ENCODE assay signal across 10 mouse cellular contexts in genomic region chr17:87973261-87974167, GRCm38 (mm10). TPM values are rescaled to one million over a fixed set of nuclear protein-coding genes. Genes with fewer than 3 reads are reported as not detected.
DNase-seq lines count a peak whose midpoint lies in the region; ATAC-seq and TF ChIP-seq lines count a peak whose summit lies in the region.
"Had no signal": no experiment of that assay in that cellular context is flagged by ENCODE, and none has a peak within 500 bp of the region (broad histone marks: within the 10 kb centered on the region; RNA-seq: fewer than 3 reads in every experiment).

No protein-coding gene starts in this region.

- H3K9me3 ChIP-seq in heart, embryonic 14.5 days (ENCODE audit: control insufficient read depth, low read length): no peaks in the 10 kb centered on the region
- no peaks in the 10 kb centered on the region for H3K9me3 ChIP-seq in hindbrain, postnatal 0 days (ENCODE audit: low read length)

- H3K9ac ChIP-seq in heart, embryonic 14.5 days (ENCODE audit: low read length): no peak overlapping the region
- H3K9ac ChIP-seq in hindbrain, postnatal 0 days (replicated peaks; ENCODE audit: low read length): no peak overlapping the region

- TF ChIP-seq POLR2A in thymus, adult 2 months (IDR thresholded peaks at IDR 0.05; ENCODE audit: control insufficient read depth, extremely low read depth, insufficient read depth, low read length, poor library complexity): no peak

- TF ChIP-seq CTCF in thymus, adult 2 months (IDR thresholded peaks at IDR 0.05; ENCODE audit: borderline replicate concordance, control insufficient read depth, extremely low read depth, insufficient read depth, low read length, poor library complexity): no peak
- no peak for TF ChIP-seq CTCF in hindbrain, postnatal 0 days (IDR thresholded peaks at IDR 0.05; ENCODE audit: low read depth)

- intact Hi-C loops in gastrocnemius, postnatal 36 days (cut with DNase I): loop anchor here (10.0 kb wide), 1 partner anchor 91 kb away; the partner anchor contains the start of gene Fbxo11

- H3K27me3 ChIP-seq in heart, embryonic 14.5 days (ENCODE audit: control insufficient read depth, insufficient read depth, low read length): no peaks in the 10 kb centered on the region
- no peaks in the 10 kb centered on the region for H3K27me3 ChIP-seq in thymus, adult 2 months (ENCODE audit: control insufficient read depth, insufficient read depth, low read length)
- H3K27me3 ChIP-seq in hindbrain, postnatal 0 days (ENCODE audit: insufficient read depth, low read length): no peaks in the 10 kb centered on the region

- peaks cover 2 to 14% of the 10 kb centered on the region in 2 experiments; a peak in 2 of 4 replicates for H3K4me1 ChIP-seq in heart, embryonic 14.5 days (ENCODE audit: control insufficient read depth in 2 of 2, insufficient read depth in 2 of 2, low read length in 2 of 2)
- H3K4me1 ChIP-seq in thymus, adult 2 months (replicated peaks; ENCODE audit: control insufficient read depth, insufficient read depth, low read length): peaks cover 29% of the 10 kb centered on the region
- H3K4me1 ChIP-seq in hindbrain, postnatal 0 days (ENCODE audit: insufficient read depth, low read length): 0 out of 2 replicates have a peak, but pooled peaks cover 9% of the 10 kb centered on the region

- H3K4me2 ChIP-seq in heart, embryonic 14.5 days (ENCODE audit: low read length): peak overlapping the region; percentile 80
- peak overlapping the region; percentile 84; the same call in 1 of the 2 replicates for H3K4me2 ChIP-seq in hindbrain, postnatal 0 days (ENCODE audit: low read depth, low read length)

- no peak overlapping the region for H3K4me3 ChIP-seq in heart, embryonic 14.5 days (ENCODE audit: control insufficient read depth in 1 of 2, insufficient read depth in 1 of 2, low read depth in 1 of 2, low read length in 2 of 2)
- H3K4me3 ChIP-seq in thymus, adult 2 months (ENCODE audit: control insufficient read depth, insufficient read depth, low read length): no peak overlapping the region
- H3K4me3 ChIP-seq in hindbrain, postnatal 0 days (ENCODE audit: low read length): no peak overlapping the region

- 70% methylated on average over 10 of the region's 10 CpGs for WGBS in heart, embryonic 14.5 days
- WGBS in thymus, adult 2 months: 78% methylated on average over 10 of the region's 10 CpGs
- WGBS in hindbrain, postnatal 0 days: 72% methylated on average over 10 of the region's 10 CpGs

- ATAC-seq in heart, embryonic 14.5 days (ENCODE audit: insufficient number of reproducible peaks, insufficient read depth, low FRiP score, low read depth): no peak
- no peak for ATAC-seq in hindbrain, postnatal 0 days

- no peak overlapping the region for H3K27ac ChIP-seq in heart, embryonic 14.5 days (replicated peaks in 1 of 2; ENCODE audit: control insufficient read depth in 1 of 2, insufficient read depth in 1 of 2, low read depth in 2 of 2, low read length in 2 of 2)
- H3K27ac ChIP-seq in thymus, adult 2 months (ENCODE audit: control insufficient read depth, insufficient read depth, low read length): peak overlapping the region; percentile 76
- H3K27ac ChIP-seq in hindbrain, postnatal 0 days: no peak overlapping the region

- DNase-seq in heart, postnatal 4 days: no peak
- no peak for DNase-seq in thymus, adult 2 months
- no peak for DNase-seq in thymus, postnatal 36 days
- no peak for DNase-seq in hindbrain, postnatal 0 days (ENCODE audit: low spot score)
- DNase-seq in thymus, postnatal 25 days: peak; percentile 26
- DNase-seq in c-Kit-positive CD71-positive TER-119-positive erythroid progenitor cells, embryonic 14.5 days (ENCODE audit: low spot score): no peak
- no peak for DNase-seq in gastrocnemius, postnatal 36 days
- DNase-seq: kidney, adult 8-10 months; right cerebral cortex, adult 18-20 months had no signal

- peaks cover 8% of the 10 kb centered on the region; the same call in 1 of the 2 replicates for H3K36me3 ChIP-seq in heart, embryonic 14.5 days (ENCODE audit: control insufficient read depth, insufficient read depth, low read length)
- H3K36me3 ChIP-seq in thymus, adult 2 months (ENCODE audit: control insufficient read depth, insufficient read depth, low read length): no peaks in the 10 kb centered on the region; the same call in 1 of the 2 replicates
- no peaks in the 10 kb centered on the region for H3K36me3 ChIP-seq in hindbrain, postnatal 0 days (ENCODE audit: insufficient read depth, low read length)

RNA-seq across cellular contexts. Expression of gene Msh6, which starts 1.3 kb away (rescaled TPM):
- 27.0 and 29.8 TPM in 2 replicates for polyA plus RNA-seq in heart, embryonic 14.5 days (2014; fragmentation: Nextera tagmentation; extraction: Ambion mirVana)
- 10 to 100 TPM; 20.9 to 21.8 TPM for total RNA-seq in heart, postnatal 4 days (2021)
- 24.0 and 27.6 TPM in 2 replicates for polyA plus RNA-seq in thymus, adult 2 months (2012; rRNA removed)
- total RNA-seq in hindbrain, postnatal 0 days (2014; rRNA removed): 21.1 and 21.5 TPM in 2 replicates
- polyA plus RNA-seq in hindbrain, postnatal 0 days (2015; fragmentation: Nextera tagmentation; extraction: Ambion mirVana): 19.2 and 19.6 TPM in 2 replicates
- 1 to 10 TPM; 4.1 to 5.0 TPM for total RNA-seq in gastrocnemius, postnatal 36 days (2021)

RNA-seq across cellular contexts. Expression of gene Rpl36-ps4, which starts 52.7 kb away (rescaled TPM):
- not detected in 2 replicates for polyA plus RNA-seq in heart, embryonic 14.5 days (2014; fragmentation: Nextera tagmentation; extraction: Ambion mirVana)
- not detected for total RNA-seq in heart, postnatal 4 days (2021)
- polyA plus RNA-seq in thymus, adult 2 months (2012; rRNA removed): not detected in 2 replicates
- not detected in 2 replicates for total RNA-seq in hindbrain, postnatal 0 days (2014; rRNA removed)
- polyA plus RNA-seq in hindbrain, postnatal 0 days (2015; fragmentation: Nextera tagmentation; extraction: Ambion mirVana): not detected in 2 replicates
- not detected for total RNA-seq in gastrocnemius, postnatal 36 days (2021)
